Mouse (Mus musculus) ovary, postnatal 14 days (tissue): ENCODE results near the gene Tekt4.

Experiments used
- DNase-seq: peaks from one replicate; pipeline ENCODE4 v3.0.0; 2022; ENCODE audit warnings: low spot score

Gene Tekt4

DNA sequence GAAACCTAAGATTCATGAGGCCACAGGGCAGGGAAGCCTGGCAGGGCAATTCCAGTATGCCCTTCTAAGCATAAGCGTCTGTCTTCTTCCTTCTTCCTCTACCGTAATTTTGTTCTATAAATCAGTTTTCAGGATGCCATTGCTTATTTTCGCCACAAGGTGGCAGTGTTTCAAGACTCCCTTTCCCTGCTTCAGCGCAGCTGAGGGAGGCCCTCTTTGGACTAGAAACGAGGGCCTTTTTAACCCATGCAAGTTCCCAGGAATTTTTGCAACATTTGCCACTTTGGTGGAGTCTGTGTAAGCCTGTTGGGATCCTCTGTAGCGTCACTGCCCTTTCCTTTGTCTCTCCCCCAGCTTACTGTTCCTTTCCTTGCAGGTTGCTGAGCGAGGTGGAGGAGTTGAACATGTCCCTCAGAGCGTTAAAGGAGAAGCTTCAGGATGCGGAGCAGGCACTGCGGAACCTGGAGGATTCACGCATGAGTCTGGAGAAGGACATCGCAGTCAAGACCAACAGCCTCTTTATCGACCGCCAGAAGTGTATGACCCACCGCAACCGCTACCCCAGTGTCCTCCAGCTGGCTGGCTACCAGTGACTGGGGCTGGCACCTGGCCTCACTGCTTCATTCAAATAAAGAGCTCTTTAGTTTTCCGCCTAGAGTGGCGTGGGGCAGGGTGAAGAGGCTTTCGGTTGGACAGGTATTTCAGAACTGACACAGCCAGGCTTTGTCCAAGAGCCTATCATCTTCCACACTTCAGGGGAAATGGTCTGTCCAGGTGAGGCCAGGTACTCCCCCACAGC lies 21.7 kb downstream of the Tekt4 start:
- peak; percentile 59 for DNase-seq

- DNase-seq: no peak
Measured at GRCm38 (mm10) chr17:25480152-25480551, 25.7 kb downstream of the Tekt4 start.

DNA sequence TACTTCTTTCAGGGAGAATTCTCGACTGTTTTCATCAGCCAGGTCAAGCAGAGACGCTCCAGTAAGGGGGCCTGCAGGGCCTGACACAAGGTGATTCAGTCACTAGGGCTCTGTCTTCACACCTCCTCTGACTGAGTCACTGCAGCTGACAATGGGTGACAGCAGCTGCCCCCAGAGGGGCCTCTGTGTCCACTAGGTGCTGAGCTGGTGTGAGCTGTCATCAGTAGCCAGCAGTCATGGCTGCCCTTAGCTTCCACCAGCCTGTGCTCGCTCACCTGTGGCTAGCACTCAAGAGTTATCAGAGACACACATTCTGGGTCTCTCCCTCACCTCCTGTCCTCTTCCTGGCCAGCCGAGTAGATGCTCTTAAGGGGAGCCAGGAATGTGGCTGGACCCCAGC lies 26.4 kb downstream of the Tekt4 start:
- DNase-seq: no peak

GRCm38 (mm10) chr17:25482092-25482491 lies 27.7 kb downstream of the Tekt4 start:
- DNase-seq: no peak

DNA sequence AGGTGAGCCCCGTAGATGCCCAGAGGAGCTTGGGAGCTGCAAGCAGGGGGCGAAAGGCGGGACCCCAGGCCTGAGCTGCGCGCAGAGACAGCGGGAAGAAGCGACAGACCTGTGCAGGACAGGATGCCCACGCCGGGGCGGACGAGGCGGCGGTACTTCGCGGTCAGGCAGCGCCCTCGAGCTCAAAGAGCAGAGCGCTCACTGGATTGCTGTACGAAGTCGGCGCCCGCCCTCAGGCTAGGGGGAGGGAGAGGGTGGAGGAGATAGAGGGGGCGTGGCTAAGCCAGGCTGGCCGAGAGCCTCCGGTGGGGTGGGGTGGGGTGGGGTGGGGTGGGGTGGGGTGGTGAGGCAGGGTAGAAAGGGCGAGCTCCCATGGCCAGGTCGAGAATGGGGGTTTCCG lies 42.6 kb downstream of the Tekt4 start, which contains the start of gene Sstr5:
TSS of gene Sstr5 (minus strand) at position 276 of the 400 bp plus-strand sequence.
- DNase-seq: no peak

GRCm38 (mm10) chr17:25502599-25502998 lies 48.2 kb downstream of the Tekt4 start:
- DNase-seq: no peak

DNA sequence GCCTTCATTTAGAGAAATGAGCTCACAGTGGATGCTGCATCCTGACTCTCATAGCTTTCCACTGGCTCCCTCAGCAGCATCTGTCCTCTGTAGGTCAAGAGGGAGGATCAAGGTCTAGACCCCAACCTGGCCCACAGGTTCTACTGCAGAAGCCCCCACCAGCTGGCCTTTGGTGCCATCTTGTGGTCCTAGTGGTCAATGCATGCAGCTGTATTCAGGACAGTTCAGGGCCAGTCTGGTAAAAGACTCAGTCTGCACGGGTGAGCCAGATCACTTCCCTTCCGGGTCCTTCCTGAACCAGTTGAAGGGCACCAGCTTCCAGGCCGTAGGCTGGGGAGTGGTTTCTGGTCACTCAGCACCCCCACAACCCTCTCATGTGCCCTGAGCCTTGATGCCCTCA lies 53.4 kb downstream of the Tekt4 start:
- DNase-seq: peak; percentile 74

GRCm38 (mm10) chr17:25508860-25509577 lies 54.6 kb downstream of the Tekt4 start:
- peak; percentile 31 for DNase-seq

- no peak for DNase-seq
Measured at GRCm38 (mm10) chr17:25510074-25510830, 55.8 kb downstream of the Tekt4 start.

DNA sequence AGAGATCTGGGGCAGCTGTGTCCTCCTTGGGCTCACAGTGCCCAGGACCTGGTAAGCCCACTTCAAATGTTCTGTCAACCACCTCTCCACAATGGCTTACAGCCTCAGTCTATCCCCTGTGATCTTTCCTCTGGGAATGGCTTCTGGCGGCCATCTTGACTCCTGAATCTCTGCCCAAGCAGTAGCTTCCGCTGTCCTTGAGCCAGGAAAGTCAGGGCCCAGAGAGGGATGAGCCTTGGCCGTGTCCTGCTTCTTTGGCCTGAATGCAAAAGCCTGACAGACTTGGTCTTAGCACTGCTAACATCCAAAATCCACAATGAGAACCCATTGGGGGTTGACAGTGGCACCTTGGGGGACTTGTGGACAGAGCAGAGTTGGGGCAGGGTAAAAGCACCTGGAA lies 57.5 kb downstream of the Tekt4 start:
- DNase-seq: no peak

- no peak for DNase-seq
Measured at GRCm38 (mm10) chr17:25514055-25514454, 59.6 kb downstream of the Tekt4 start.

DNA sequence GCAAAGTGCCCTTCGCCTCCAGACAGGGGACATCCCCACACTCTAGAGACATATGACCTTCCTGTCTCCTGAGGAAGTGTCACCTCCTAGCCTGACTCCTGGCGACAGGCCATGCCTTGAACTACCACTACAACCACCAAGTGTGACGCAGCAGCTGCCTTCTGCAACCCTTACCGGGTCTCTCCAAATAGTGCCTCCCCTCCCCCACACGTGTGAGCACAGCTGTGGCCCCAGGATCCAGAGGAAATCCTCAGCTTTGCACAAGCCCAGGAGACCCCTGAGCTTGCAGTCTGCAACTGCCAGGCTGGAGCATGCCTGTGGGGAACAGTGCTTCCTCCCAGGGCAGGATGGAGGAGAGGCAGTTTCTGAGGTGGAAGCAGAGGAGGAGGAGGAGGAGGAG lies 61.9 kb downstream of the Tekt4 start:
- no peak for DNase-seq

- no peak for DNase-seq
Measured at GRCm38 (mm10) chr17:25518144-25518543, 63.7 kb downstream of the Tekt4 start.

DNA sequence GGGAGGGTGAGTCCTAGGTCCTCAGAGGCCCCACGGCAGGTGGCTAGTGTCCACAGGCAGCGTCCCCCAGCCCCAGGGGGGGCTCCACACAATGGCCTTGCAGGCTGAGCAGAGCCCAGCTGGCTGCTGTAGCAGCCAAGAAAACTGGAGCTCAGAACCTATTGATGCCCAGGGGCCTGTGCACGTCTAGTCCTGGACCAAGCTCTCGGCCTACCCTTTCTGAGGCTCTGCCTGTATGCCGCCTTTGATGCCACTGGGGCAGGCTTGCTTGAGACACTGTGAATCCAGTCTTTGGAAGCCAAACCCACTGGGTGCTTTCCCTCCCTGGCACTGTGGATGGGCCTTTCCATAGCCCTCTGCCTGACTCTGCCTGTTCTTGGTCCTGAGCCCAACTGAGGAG lies 65.1 kb downstream of the Tekt4 start:
- no peak for DNase-seq

DNA sequence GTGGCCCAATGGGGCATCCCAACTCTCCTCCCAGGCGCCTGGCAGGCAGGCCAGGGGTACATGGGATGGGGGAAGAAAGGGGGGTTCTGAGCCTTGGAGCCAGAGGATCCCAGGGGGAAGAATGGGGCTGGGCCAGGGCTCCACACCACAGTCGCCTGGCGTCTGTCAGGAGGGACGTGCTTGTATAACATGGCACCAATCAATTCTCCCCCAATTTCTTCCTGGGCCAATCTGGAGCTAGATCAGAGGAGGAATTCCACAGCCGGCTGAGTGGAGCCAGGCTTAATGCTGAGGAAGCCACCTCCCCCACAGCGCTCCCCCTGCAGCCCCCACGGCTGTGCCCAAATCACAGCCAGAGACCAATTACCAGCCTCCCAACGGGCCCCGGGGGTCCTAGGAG lies 66.1 kb downstream of the Tekt4 start:
- no peak for DNase-seq

- no peak for DNase-seq
Measured at GRCm38 (mm10) chr17:25522080-25522479, 67.7 kb downstream of the Tekt4 start.
